Mouse (Mus musculus) forebrain, embryonic 13.5 days (tissue): ENCODE measurements at regions not wholly inside any gene's neighbourhood (a gene's known extent, or its start where the extent isn't known, plus 50 kb on each side); places are given as distances from the start of the nearest gene placed in this dataset.

Source experiments
- ATAC-seq: fragments of 200-750 bp; cut with Nextera tagmentation; 2 replicates; pipeline ENCODE4 v1.8.0; 2017
- H3K27ac ChIP-seq: fragments of 300-500 bp; sonication (generic); 2 replicates; pipeline ENCODE4 v1.5.1; 2015; ENCODE audit warnings: inconsistent platforms, mild to moderate bottlenecking, moderate library complexity
- H3K27me3 ChIP-seq: fragments of 300-500 bp; sonication (generic); 2 replicates; pipeline ENCODE4 v1.6.1; 2015; ENCODE audit warnings: mild to moderate bottlenecking, inconsistent platforms
- H3K36me3 ChIP-seq: fragments of 300-500 bp; sonication (generic); 2 replicates; pipeline ENCODE4 v1.6.1; 2015; ENCODE audit warnings: mild to moderate bottlenecking, inconsistent platforms; ENCODE audit not compliant: poor library complexity, severe bottlenecking
- H3K4me1 ChIP-seq: fragments of 300-500 bp; sonication (generic); 2 replicates; pipeline ENCODE4 v1.6.1; 2015; ENCODE audit warnings: inconsistent platforms
- H3K4me2 ChIP-seq: fragments of 300-500 bp; sonication (generic); 2 replicates; pipeline ENCODE4 v1.6.1; 2015; ENCODE audit warnings: inconsistent platforms, mild to moderate bottlenecking, moderate library complexity
- H3K4me3 ChIP-seq: fragments of 300-500 bp; sonication (generic); 2 replicates; pipeline ENCODE4 v1.5.1; 2015; ENCODE audit warnings: mild to moderate bottlenecking, inconsistent platforms
- H3K9ac ChIP-seq: fragments of 300-500 bp; sonication (generic); 2 replicates; pipeline ENCODE4 v1.6.1; 2015; ENCODE audit warnings: mild to moderate bottlenecking, inconsistent platforms
- H3K9me3 ChIP-seq: fragments of 300-500 bp; sonication (generic); replicated peaks from 2 replicates; pipeline ENCODE4 v1.6.1; 2016; ENCODE audit warnings: inconsistent platforms
- WGBS: fragments of 180-500 bp; shearing (Covaris S2); methylation state at CpG from one replicate; pipeline ENCODE4 v1.1.7; 2015; 5-methylcytosine and 5-hydroxymethylcytosine counted together

- H3K36me3 ChIP-seq, result no peaks in the 10 kb centered on the region
- no peak overlapping the region for H3K4me3 ChIP-seq
- WGBS, result 17% methylated on average over 11 of the region's 11 CpGs
- no peak overlapping the region for H3K27ac ChIP-seq
- no peak overlapping the region for H3K4me2 ChIP-seq
- H3K9me3 ChIP-seq, result no peaks in the 10 kb centered on the region; the same call in 1 of the 2 replicates
- H3K27me3 ChIP-seq, result 0 out of 2 replicates have a peak, but pooled peaks cover 3% of the 10 kb centered on the region
- no peak overlapping the region for H3K9ac ChIP-seq
- no peak for ATAC-seq
- H3K4me1 ChIP-seq, result no peaks in the 10 kb centered on the region
These were observed 238.2 kb upstream of the Srrm4 start for GRCm38 (mm10) chr5:116829771-116830170.

DNA sequence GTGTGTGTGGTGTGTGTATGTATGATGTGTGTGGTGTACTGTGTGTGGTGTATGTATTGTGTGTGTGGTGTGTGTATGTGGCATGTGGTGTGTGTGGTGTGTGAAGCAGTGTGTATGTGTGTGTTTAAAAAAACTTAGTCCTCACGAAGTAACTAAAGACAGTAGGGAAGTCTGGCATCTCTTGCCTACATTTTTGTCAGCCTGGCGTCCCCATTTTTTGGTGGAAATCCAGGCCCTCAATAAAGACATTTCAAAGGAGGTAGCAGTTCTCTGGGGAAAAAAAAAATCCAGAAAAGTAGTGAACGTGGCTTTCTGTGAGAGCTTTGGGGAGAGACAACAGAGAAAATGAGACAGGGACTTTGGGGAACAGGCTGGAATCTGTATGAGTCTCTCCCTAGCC is 231.6 kb upstream of the Srrm4 start:
- no peaks in the 10 kb centered on the region for H3K36me3 ChIP-seq
- no peak overlapping the region for H3K27ac ChIP-seq
- no peak overlapping the region for H3K4me2 ChIP-seq
- H3K4me3 ChIP-seq, result no peak overlapping the region
- 80% methylated on average over 3 of the region's 3 CpGs for WGBS
- H3K9me3 ChIP-seq, result no peaks in the 10 kb centered on the region
- H3K9ac ChIP-seq, result no peak overlapping the region
- ATAC-seq, result no peak
- H3K4me1 ChIP-seq, result peaks cover 10% of the 10 kb centered on the region
- no peaks in the 10 kb centered on the region for H3K27me3 ChIP-seq

GRCm38 (mm10) chr5:116822141-116822540 is 230.5 kb upstream of the Srrm4 start:
- 0 out of 2 replicates have a peak overlapping the region, but pooled peaks have one; percentile 16 for H3K27ac ChIP-seq
- no peak for ATAC-seq
- no peak overlapping the region for H3K4me2 ChIP-seq
- H3K36me3 ChIP-seq, result no peaks in the 10 kb centered on the region
- no peak overlapping the region for H3K9ac ChIP-seq
- peaks cover 10% of the 10 kb centered on the region for H3K4me1 ChIP-seq
- H3K4me3 ChIP-seq, result no peak overlapping the region
- H3K9me3 ChIP-seq, result no peaks in the 10 kb centered on the region
- WGBS, result 31% methylated on average over 14 of the region's 14 CpGs
- H3K27me3 ChIP-seq, result no peaks in the 10 kb centered on the region

DNA sequence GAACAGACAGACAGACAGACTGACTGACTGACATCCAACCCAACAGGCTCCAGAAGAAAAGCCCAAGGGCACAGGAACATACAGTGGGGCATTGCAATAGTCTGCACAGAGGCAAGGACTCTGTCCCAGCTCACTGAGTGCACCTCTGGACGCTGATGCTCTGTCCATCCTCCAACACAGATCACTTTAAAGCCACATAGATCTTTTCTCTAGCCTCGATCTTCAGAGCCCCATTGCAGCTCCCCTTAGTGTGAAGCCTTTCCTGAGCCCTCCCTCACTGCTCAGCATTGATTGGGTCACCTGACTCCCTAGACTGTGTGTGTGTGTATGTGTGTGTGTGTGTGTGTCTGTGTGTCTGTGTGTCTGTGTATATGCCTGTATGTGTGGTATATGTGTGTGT is 218.2 kb upstream of the Srrm4 start:
- Histone ChIP-seq H3K27ac (peak overlapping the region; percentile 80), H3K9me3 (no peaks in the 10 kb centered on the region), H3K4me1 (peaks cover 15% of the 10 kb centered on the region), H3K36me3 (no peaks in the 10 kb centered on the region), H3K4me3 (no peak overlapping the region), H3K4me2 (peak overlapping the region; percentile 51), H3K27me3 (no peaks in the 10 kb centered on the region), H3K9ac (no peak overlapping the region)
- peak; percentile 79 for ATAC-seq
- WGBS, result 13% methylated on average over 2 of the region's 2 CpGs

- peaks cover 15% of the 10 kb centered on the region for H3K4me1 ChIP-seq
- no peaks in the 10 kb centered on the region for H3K36me3 ChIP-seq
- peak; percentile 93 for ATAC-seq
These were observed 217.6 kb upstream of the Srrm4 start for GRCm38 (mm10) chr5:116809001-116809759.

DNA sequence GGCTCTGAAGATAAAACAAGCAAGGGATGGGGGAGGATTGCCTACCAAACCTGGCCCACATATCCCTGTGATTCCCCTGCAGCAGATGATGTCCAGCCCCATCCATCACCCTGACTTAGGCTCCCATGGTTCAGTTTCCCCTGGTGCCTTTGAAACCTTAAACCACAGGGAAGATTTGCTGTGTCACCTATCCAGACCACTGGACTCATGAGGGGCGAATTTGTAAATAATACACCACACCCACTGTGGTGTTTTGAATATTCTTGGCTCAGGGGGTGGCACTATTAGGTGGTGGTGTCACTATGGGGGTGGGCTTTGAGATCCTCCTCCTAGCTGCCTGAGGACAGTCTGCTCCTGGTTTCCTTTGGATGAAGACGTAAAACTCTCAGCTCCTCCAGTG is 205.8 kb upstream of the Srrm4 start:
- no peak overlapping the region for H3K4me3 ChIP-seq
- H3K9me3 ChIP-seq, result no peaks in the 10 kb centered on the region
- H3K9ac ChIP-seq, result no peak overlapping the region
- H3K27me3 ChIP-seq, result no peaks in the 10 kb centered on the region
- no peaks in the 10 kb centered on the region for H3K36me3 ChIP-seq
- no peak overlapping the region for H3K4me2 ChIP-seq
- peaks cover 13% of the 10 kb centered on the region for H3K4me1 ChIP-seq
- H3K27ac ChIP-seq, result no peak overlapping the region
- WGBS, result 39% methylated on average over 2 of the region's 2 CpGs
- no peak for ATAC-seq

More at GRCm38 (mm10) chr5:116809001-116809759, 217.6 kb upstream of the Srrm4 start:
- no peaks in the 10 kb centered on the region for H3K9me3 ChIP-seq
- H3K4me2 ChIP-seq, result peak overlapping the region; percentile 51
- H3K27ac ChIP-seq, result peak overlapping the region; percentile 80
- peak overlapping the region; percentile 8; the same call in 1 of the 2 replicates for H3K4me3 ChIP-seq
- no peaks in the 10 kb centered on the region for H3K27me3 ChIP-seq
- H3K9ac ChIP-seq, result no peak overlapping the region
- 10% methylated on average over 17 of the region's 17 CpGs for WGBS

- H3K9ac ChIP-seq, result no peak overlapping the region
- no peaks in the 10 kb centered on the region for H3K9me3 ChIP-seq
- peaks cover 13% of the 10 kb centered on the region for H3K4me1 ChIP-seq
- H3K27me3 ChIP-seq, result no peaks in the 10 kb centered on the region
- no peak overlapping the region for H3K4me3 ChIP-seq
- 0 out of 2 replicates have a peak, but pooled peaks have one; percentile 30 for ATAC-seq
- H3K27ac ChIP-seq, result no peak overlapping the region; the same call in 1 of the 2 replicates
- 37% methylated on average over 5 of the region's 5 CpGs for WGBS
- H3K4me2 ChIP-seq, result no peak overlapping the region
- no peaks in the 10 kb centered on the region for H3K36me3 ChIP-seq
These were observed 203.6 kb upstream of the Srrm4 start for GRCm38 (mm10) chr5:116795169-116795568.

- Histone ChIP-seq H3K36me3 (no peaks in the 10 kb centered on the region), H3K4me1 (peaks cover 4% of the 10 kb centered on the region; the same call in 1 of the 2 replicates), H3K4me2 (no peak overlapping the region), H3K27me3 (no peaks in the 10 kb centered on the region), H3K27ac (no peak overlapping the region), H3K9me3 (no peaks in the 10 kb centered on the region), H3K4me3 (no peak overlapping the region), H3K9ac (no peak overlapping the region)
- 59% methylated on average over 8 of the region's 8 CpGs for WGBS
- no peak for ATAC-seq
These were observed 198.8 kb upstream of the Srrm4 start for GRCm38 (mm10) chr5:116790419-116790818.

DNA sequence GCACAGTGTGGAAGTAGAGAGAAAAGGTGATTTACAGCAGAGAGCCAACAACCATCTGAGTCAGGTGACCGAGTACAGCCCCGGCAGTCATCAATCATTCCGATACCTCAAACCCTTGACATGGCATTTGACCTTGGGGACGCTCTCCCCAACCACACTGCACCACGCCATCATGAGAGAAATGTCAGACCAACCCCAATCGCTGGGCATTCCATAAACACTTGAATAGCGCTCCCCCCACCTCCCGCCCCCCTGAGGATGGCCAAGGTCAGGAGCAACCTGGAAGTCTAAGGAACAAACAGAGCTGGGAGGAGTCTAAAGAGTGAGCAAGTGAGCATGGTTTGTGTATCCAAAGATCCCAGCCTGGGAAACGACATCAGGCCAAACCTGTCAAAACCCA is 198.2 kb upstream of the Srrm4 start:
- 87% methylated on average over 9 of the region's 9 CpGs for WGBS
- no peak for ATAC-seq
- H3K9me3 ChIP-seq, result no peaks in the 10 kb centered on the region

GRCm38 (mm10) chr5:116776450-116776849 is 184.8 kb upstream of the Srrm4 start:
- Histone ChIP-seq H3K9me3 (no peaks in the 10 kb centered on the region), H3K36me3 (no peaks in the 10 kb centered on the region), H3K9ac (no peak overlapping the region), H3K4me2 (no peak overlapping the region), H3K4me1 (no peaks in the 10 kb centered on the region), H3K27me3 (no peaks in the 10 kb centered on the region), H3K4me3 (no peak overlapping the region), H3K27ac (no peak overlapping the region)
- no peak for ATAC-seq
- 45% methylated on average over 2 of the region's 2 CpGs for WGBS

More for the DNA sequence above, 198.2 kb upstream of the Srrm4 start:
- Histone ChIP-seq H3K27me3 (no peaks in the 10 kb centered on the region), H3K27ac (no peak overlapping the region), H3K9ac (no peak overlapping the region), H3K4me1 (no peaks in the 10 kb centered on the region; the same call in 1 of the 2 replicates), H3K4me3 (no peak overlapping the region), H3K4me2 (no peak overlapping the region), H3K36me3 (no peaks in the 10 kb centered on the region)

GRCm38 (mm10) chr5:116766261-116766660 is 174.6 kb upstream of the Srrm4 start:
- 88% methylated on average over 2 of the region's 2 CpGs for WGBS
- no peaks in the 10 kb centered on the region for H3K4me1 ChIP-seq

DNA sequence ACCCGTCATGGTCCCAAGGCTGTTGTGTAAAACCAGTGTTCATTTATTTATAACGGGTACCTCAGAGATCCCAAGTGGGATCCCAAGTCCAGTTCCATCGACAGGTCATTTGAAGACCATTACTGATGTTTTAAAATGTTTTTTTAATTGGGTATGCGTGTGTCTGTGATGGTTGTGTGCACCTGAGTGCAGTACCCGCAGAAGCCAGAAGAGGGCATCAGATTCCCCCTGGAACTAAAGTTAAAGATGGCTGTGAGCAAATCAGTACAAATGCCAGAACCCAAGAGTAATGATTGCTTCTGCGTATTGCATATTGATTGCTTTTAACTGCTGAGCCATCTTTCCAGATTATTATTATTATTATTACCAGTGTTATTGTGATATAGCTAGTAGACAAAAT is 169.7 kb upstream of the Srrm4 start:
- H3K4me1 ChIP-seq, result peaks cover 13% of the 10 kb centered on the region
- peaks cover 5% of the 10 kb centered on the region for H3K9me3 ChIP-seq
- 93% methylated on average over 6 of the region's 6 CpGs for WGBS
- H3K27me3 ChIP-seq, result no peaks in the 10 kb centered on the region
- no peak overlapping the region for H3K27ac ChIP-seq
- no peak for ATAC-seq
- H3K36me3 ChIP-seq, result no peaks in the 10 kb centered on the region
- H3K9ac ChIP-seq, result no peak overlapping the region
- no peak overlapping the region for H3K4me3 ChIP-seq
- H3K4me2 ChIP-seq, result no peak overlapping the region

More at GRCm38 (mm10) chr5:116766261-116766660, 174.6 kb upstream of the Srrm4 start:
- Histone ChIP-seq H3K9ac (no peak overlapping the region), H3K9me3 (peaks cover 5% of the 10 kb centered on the region), H3K36me3 (no peaks in the 10 kb centered on the region), H3K4me3 (no peak overlapping the region), H3K27me3 (no peaks in the 10 kb centered on the region), H3K27ac (no peak overlapping the region), H3K4me2 (no peak overlapping the region)
- ATAC-seq, result no peak
